Mouse (Mus musculus) CH12.LX (cell line): Measurements from ENCODE around the gene Ptgis. TPM values are rescaled to one million over a fixed set of nuclear protein-coding genes. Genes with fewer than 3 reads are reported as not detected.

Experiments
- DNase-seq: peaks from one replicate; pipeline ENCODE4 v3.0.0-alpha.2; 2013; ENCODE audit errors: extremely low read depth
- H3K27ac ChIP-seq: 2 replicates; pipeline ENCODE4 v1.5.1; 2012; ENCODE audit warnings: low read depth, mild to moderate bottlenecking, control low read depth, moderate library complexity; ENCODE audit not compliant: insufficient read depth
- H3K27me3 ChIP-seq: replicated peaks from 2 replicates; pipeline ENCODE3; 2012; ENCODE audit warnings: inconsistent platforms
- H3K36me3 ChIP-seq, 2 experiments: replicated peaks in 1 of 2; 2 replicates each; pipeline versions ENCODE3 to v1.6.1; 2012; ENCODE audit warnings: inconsistent platforms in 1 of 2, low read length in 1 of 2, mild to moderate bottlenecking in 1 of 2, mixed read lengths in 1 of 2, moderate library complexity in 1 of 2; ENCODE audit not compliant: control insufficient read depth in 1 of 2, insufficient read depth in 1 of 2
- H3K4me1 ChIP-seq, 2 experiments: 2 replicates each; pipeline ENCODE4 v1.6.1; 2012; ENCODE audit warnings: inconsistent platforms in 1 of 2, moderate library complexity in 1 of 2; ENCODE audit not compliant: insufficient read depth in 2 of 2, control insufficient read depth in 1 of 2
- H3K4me2 ChIP-seq: 2 replicates; pipeline ENCODE4 v1.6.1; 2012; ENCODE audit warnings: low read depth, mild to moderate bottlenecking, control low read depth; ENCODE audit not compliant: poor library complexity, insufficient read depth, severe bottlenecking
- H3K4me3 ChIP-seq, 3 experiments: fragments of 150-350 bp in 1 of 3; sonication (generic) in 1 of 3; replicated peaks in 1 of 3; 2 replicates each; pipeline versions ENCODE3 to v1.5.1; 2011 to 2012; ENCODE audit warnings: low read depth in 2 of 3, low read length in 2 of 3, mild to moderate bottlenecking in 2 of 3, moderate library complexity in 2 of 3, control low read depth in 1 of 3, improper control_type of control experiment in 1 of 3, inconsistent platforms in 1 of 3, mixed read lengths in 1 of 3; ENCODE audit not compliant: poor library complexity in 1 of 3
- H3K79me2 ChIP-seq: replicated peaks from 2 replicates; pipeline ENCODE4 v1.6.1; 2012; ENCODE audit warnings: mild to moderate bottlenecking, moderate library complexity; ENCODE audit not compliant: control insufficient read depth, poor library complexity, insufficient read depth, severe bottlenecking; ENCODE audit errors: extremely low read depth
- H3K9ac ChIP-seq: 2 replicates; pipeline ENCODE4 v1.6.1; 2012; ENCODE audit warnings: low read depth, mild to moderate bottlenecking, control low read depth, moderate library complexity; ENCODE audit not compliant: insufficient read depth
- H3K9me3 ChIP-seq: replicated peaks from 2 replicates; pipeline ENCODE3; 2012; ENCODE audit warnings: low read length, inconsistent platforms, mixed read lengths
- CHD2 ChIP-seq: IDR thresholded peaks from 2 replicates; pipeline ENCODE4 v1.6.1; 2011; ENCODE audit warnings: low read length, improper control_type of control experiment
- CTCF ChIP-seq, 2 experiments: IDR thresholded peaks in 1 of 2; conservative IDR thresholded peaks in 1 of 2; 2 replicates each; pipeline ENCODE4 v1.5.1; 2011 to 2012; ENCODE audit warnings: low read depth in 2 of 2, low read length in 2 of 2, improper control_type of control experiment in 1 of 2, inconsistent platforms in 1 of 2, mild to moderate bottlenecking in 1 of 2, moderate library complexity in 1 of 2
- E2F4 ChIP-seq: IDR thresholded peaks from 2 replicates; pipeline ENCODE4 v1.6.1; 2011; ENCODE audit warnings: low read depth, low read length, improper control_type of control experiment; ENCODE audit not compliant: insufficient replicate concordance
- EP300 ChIP-seq: IDR thresholded peaks from 2 replicates; pipeline ENCODE4 v1.6.1; 2011; ENCODE audit warnings: low read length, improper control_type of control experiment
- ETS1 ChIP-seq: conservative IDR thresholded peaks from 2 replicates; pipeline ENCODE4 v1.6.1; 2012; ENCODE audit warnings: low read depth, mild to moderate bottlenecking, inconsistent platforms, low read length, improper control_type of control experiment, moderate library complexity
- IRF4 ChIP-seq: IDR thresholded peaks from 2 replicates; pipeline ENCODE4 v1.6.1; 2014; ENCODE audit warnings: low read depth, mild to moderate bottlenecking, inconsistent platforms, low read length, improper control_type of control experiment
- JUN ChIP-seq: IDR thresholded peaks from 2 replicates; pipeline ENCODE4 v1.6.1; 2011; ENCODE audit warnings: low read depth, mild to moderate bottlenecking, low read length, improper control_type of control experiment, moderate library complexity; ENCODE audit not compliant: insufficient read depth
- JUND ChIP-seq: conservative IDR thresholded peaks from 2 replicates; pipeline ENCODE4 v1.6.1; 2011; ENCODE audit warnings: low read depth, low read length, improper control_type of control experiment
- MAX ChIP-seq: IDR thresholded peaks from 2 replicates; pipeline ENCODE4 v1.6.1; 2011; ENCODE audit warnings: low read length, improper control_type of control experiment
- MAZ ChIP-seq: IDR thresholded peaks from 2 replicates; pipeline ENCODE4 v1.6.1; 2012; ENCODE audit warnings: low read depth, mild to moderate bottlenecking, inconsistent platforms, low read length, improper control_type of control experiment, moderate library complexity
- MXI1 ChIP-seq: IDR thresholded peaks from 2 replicates; pipeline ENCODE4 v1.6.1; 2011; ENCODE audit warnings: mild to moderate bottlenecking, low read depth, low read length, improper control_type of control experiment
- NELFE ChIP-seq: IDR thresholded peaks from 2 replicates; pipeline ENCODE4 v1.6.1; 2011; ENCODE audit warnings: low read depth, low read length, improper control_type of control experiment
- PAX5 ChIP-seq: IDR thresholded peaks from 2 replicates; pipeline ENCODE4 v1.6.1; 2012; ENCODE audit warnings: low read length, inconsistent platforms, mixed read lengths
- POLR2A ChIP-seq: IDR thresholded peaks from 2 replicates; pipeline ENCODE4 v1.6.1; 2011; ENCODE audit warnings: low read depth, mild to moderate bottlenecking, improper control_type of control experiment, low read length
- POLR2AphosphoS2 ChIP-seq: IDR thresholded peaks from 2 replicates; pipeline ENCODE4 v1.6.1; 2011; ENCODE audit warnings: low read depth, low read length, improper control_type of control experiment
- SIN3A ChIP-seq: IDR thresholded peaks from 2 replicates; pipeline ENCODE4 v1.6.1; 2012; ENCODE audit warnings: low read length, improper control_type of control experiment, inconsistent platforms
- SMC3 ChIP-seq: IDR thresholded peaks from 2 replicates; pipeline ENCODE4 v1.6.1; 2011; ENCODE audit warnings: low read depth, low read length, improper control_type of control experiment
- TBP ChIP-seq: conservative IDR thresholded peaks from 2 replicates; pipeline ENCODE4 v1.6.1; 2011; ENCODE audit warnings: low read depth, low read length, improper control_type of control experiment
- USF2 ChIP-seq: conservative IDR thresholded peaks from 2 replicates; pipeline ENCODE4 v1.6.1; 2011; ENCODE audit warnings: low read depth, low read length, improper control_type of control experiment
- ZC3H11A ChIP-seq: IDR thresholded peaks from 2 replicates; pipeline ENCODE4 v1.6.1; 2012; ENCODE audit warnings: low read depth, mild to moderate bottlenecking, inconsistent platforms, low read length, improper control_type of control experiment
- ZKSCAN1 ChIP-seq: IDR thresholded peaks from 2 replicates; pipeline ENCODE4 v1.6.1; 2012; ENCODE audit warnings: low read depth, inconsistent platforms, low read length, improper control_type of control experiment, borderline replicate concordance
- ZMIZ1 ChIP-seq: IDR thresholded peaks from 2 replicates; pipeline ENCODE4 v1.6.1; 2012; ENCODE audit warnings: low read depth, mild to moderate bottlenecking, inconsistent platforms, low read length, improper control_type of control experiment
- ZNF384 ChIP-seq: IDR thresholded peaks from 2 replicates; pipeline ENCODE4 v1.6.1; 2012; ENCODE audit warnings: low read depth, low read length, improper control_type of control experiment, inconsistent platforms
- dilution Hi-C: fragments of 300-500 bp; cut with MboI; formaldehyde crosslinking; loops from 2 replicates; pipeline ENCODE4 v1.14.3; 2020; ENCODE audit warnings: low sequenced_read_pairs; ENCODE audit not compliant: extremely low pct_unique_long_range_greater_than_20kb, extremely low pct_ligation_motif_present
- in situ Hi-C: fragments of 300-500 bp; cut with MboI; formaldehyde crosslinking; loops from 3 replicates; pipeline ENCODE4 v1.14.3; 2019; ENCODE audit warnings: low sequenced_read_pairs, low pct_ligation_motif_present, low pct_unique_long_range_greater_than_20kb, mixed read lengths
- polyA plus RNA-seq: library from polyadenylated mRNA; unstranded; fragments of >175 nt; gene quantifications from 2 replicates; pipeline ENCODE4 v1.2.1, GENCODE M21; 2012; ENCODE audit warnings: low read depth; ENCODE audit not compliant: insufficient read length
- total RNA-seq, 2 experiments: library from RNA; depleted of rRNA; stranded (reverse); fragments of 300-350 nt in 1 of 2; fragments of >200 nt in 1 of 2; gene quantifications; 2 replicates each; pipeline ENCODE4 v1.2.3; 2012 to 2014

The Ptgis gene
- total and polyA plus RNA-seq, 3 experiments, result 7.0 to 15.9 (median 13.4) TPM

GRCm38 (mm10) chr2:167236174-167236573 is 4.2 kb downstream of the Ptgis start (continued):
- TF ChIP-seq ZNF384, result no peak
- TF ChIP-seq ZMIZ1, result no peak
- TF ChIP-seq ZKSCAN1, result no peak
- TF ChIP-seq E2F4, result no peak
- TF ChIP-seq JUN, result no peak
- no peak for TF ChIP-seq MAZ

GRCm38 (mm10) chr2:167235338-167236018 is 4.9 kb downstream of the Ptgis start:
- H3K4me1 ChIP-seq, result no peaks in the 10 kb centered on the region
- H3K9me3 ChIP-seq, result no peaks in the 10 kb centered on the region
- no peak overlapping the region for H3K27ac ChIP-seq
- dilution Hi-C loops (no loop called here), in situ Hi-C loops (no loop called here)
- no peak overlapping the region for H3K4me2 ChIP-seq
- no peak for DNase-seq
- TF ChIP-seq POLR2AphosphoS2 (no peak), JUND (no peak), E2F4 (no peak), CTCF (conservative IDR thresholded peaks at IDR 0.05 in 1 of 2, IDR thresholded peaks at IDR 0.05 in 1 of 2; ENCODE audit: low read depth in 2 of 2, low read length in 2 of 2) (no peak), SMC3 (no peak), MAX (no peak), NELFE (no peak), EP300 (no peak), POLR2A (no peak), ZKSCAN1 (no peak)
- no peaks in the 10 kb centered on the region for H3K79me2 ChIP-seq
- no peaks in the 10 kb centered on the region for H3K36me3 ChIP-seq
- H3K27me3 ChIP-seq, result peaks cover 49% of the 10 kb centered on the region
- H3K9ac ChIP-seq, result no peak overlapping the region
- H3K4me3 ChIP-seq, result no peak overlapping the region

- Histone ChIP-seq H3K9ac (no peak overlapping the region), H3K4me2 (no peak overlapping the region), H3K4me1 (no peaks in the 10 kb centered on the region), H3K27ac (no peak overlapping the region), H3K27me3 (peaks cover 40% of the 10 kb centered on the region), H3K79me2 (no peaks in the 10 kb centered on the region), H3K4me3 (no peak overlapping the region), H3K9me3 (no peaks in the 10 kb centered on the region), H3K36me3 (no peaks in the 10 kb centered on the region)
- DNase-seq, result no peak
- in situ Hi-C loops, result no loop called here
- TF ChIP-seq PAX5 (no peak), NELFE (no peak), ETS1 (no peak), ZC3H11A (no peak), ZNF384 (no peak), SMC3 (no peak), TBP (no peak), IRF4 (no peak), SIN3A (no peak), CHD2 (no peak), USF2 (no peak), MXI1 (no peak)
- dilution Hi-C loops, result no loop called here
Measured at GRCm38 (mm10) chr2:167233771-167234170, 6.6 kb downstream of the Ptgis start.
